In genomic region chr2:35677855-35678254, GRCm38 (mm10) we compare ENCODE assay signal across 8 mouse cellular contexts.
DNase-seq lines count a peak whose midpoint lies in the region; ATAC-seq lines count a peak whose summit lies in the region.

No protein-coding gene starts in this region.

- H3K27me3 ChIP-seq in kidney, embryonic 16.5 days (ENCODE audit: insufficient read depth, low read length) = no peaks in the 10 kb centered on the region
- no peaks in the 10 kb centered on the region for H3K27me3 ChIP-seq in forebrain, embryonic 14.5 days (replicated peaks; ENCODE audit: control insufficient read depth, insufficient read depth, low read length)
- H3K27me3 ChIP-seq in limb, embryonic 12.5 days = no peaks in the 10 kb centered on the region
- H3K27me3 ChIP-seq in liver, embryonic 12.5 days (replicated peaks) = no peaks in the 10 kb centered on the region

- no peaks in the 10 kb centered on the region for H3K9me3 ChIP-seq in kidney, embryonic 16.5 days (ENCODE audit: low read length)
- H3K9me3 ChIP-seq in forebrain, embryonic 14.5 days (replicated peaks; ENCODE audit: control insufficient read depth, low read length) = no peaks in the 10 kb centered on the region
- H3K9me3 ChIP-seq in limb, embryonic 12.5 days = no peaks in the 10 kb centered on the region
- H3K9me3 ChIP-seq in liver, embryonic 12.5 days (replicated peaks) = no peaks in the 10 kb centered on the region

- no peaks in the 10 kb centered on the region for H3K36me3 ChIP-seq in kidney, embryonic 16.5 days (ENCODE audit: insufficient read depth, low read length)
- H3K36me3 ChIP-seq in forebrain, embryonic 14.5 days (ENCODE audit: control insufficient read depth, insufficient read depth, low read length) = no peaks in the 10 kb centered on the region
- H3K36me3 ChIP-seq in limb, embryonic 12.5 days = peaks cover 9% of the 10 kb centered on the region; the same call in 1 of the 2 replicates
- no peaks in the 10 kb centered on the region for H3K36me3 ChIP-seq in liver, embryonic 12.5 days

- no peak for DNase-seq in kidney, adult 11 months
- peak; percentile 67 for DNase-seq in cerebellum, adult 8-10 months
- peak; percentile 63 for DNase-seq in forebrain, embryonic 14.5 days (ENCODE audit: low spot score)
- DNase-seq in right cerebral cortex, postnatal 4 days = peak; percentile 43
- DNase-seq in thymus, postnatal 0 days (ENCODE audit: low spot score) = no peak

- WGBS in kidney, embryonic 16.5 days = 24% methylated on average over 8 of the region's 8 CpGs
- WGBS in forebrain, embryonic 14.5 days = 12% methylated on average over 8 of the region's 8 CpGs
- 17% methylated on average over 8 of the region's 8 CpGs for WGBS in limb, embryonic 12.5 days
- 52% methylated on average over 8 of the region's 8 CpGs for WGBS in liver, embryonic 12.5 days (ENCODE audit: insufficient replicate concordance)

- H3K4me3 ChIP-seq in kidney, embryonic 16.5 days (ENCODE audit: low read length) = no peak overlapping the region
- H3K4me3 ChIP-seq in forebrain, embryonic 14.5 days (ENCODE audit: low read depth, low read length) = no peak overlapping the region
- no peak overlapping the region for H3K4me3 ChIP-seq in limb, embryonic 12.5 days (replicated peaks)
- no peak overlapping the region for H3K4me3 ChIP-seq in liver, embryonic 12.5 days

- H3K4me1 ChIP-seq in kidney, embryonic 16.5 days (ENCODE audit: insufficient read depth, low read length) = peaks cover 81% of the 10 kb centered on the region
- H3K4me1 ChIP-seq in forebrain, embryonic 14.5 days (ENCODE audit: control insufficient read depth, insufficient read depth, low read length) = peaks cover 75% of the 10 kb centered on the region
- peaks cover 100% of the 10 kb centered on the region for H3K4me1 ChIP-seq in limb, embryonic 12.5 days (replicated peaks)
- H3K4me1 ChIP-seq in liver, embryonic 12.5 days = peaks cover 74% of the 10 kb centered on the region

- peak; percentile 32; the same call in 1 of the 2 replicates for ATAC-seq in kidney, embryonic 16.5 days (ENCODE audit: low FRiP score, low TSS enrichment)
- no peak for ATAC-seq in forebrain, embryonic 14.5 days
- ATAC-seq in limb, embryonic 12.5 days (ENCODE audit: insufficient number of reproducible peaks, insufficient read depth, low FRiP score, low TSS enrichment, low read depth) = no peak
- ATAC-seq in liver, embryonic 12.5 days = no peak

- peak overlapping the region; percentile 68 for H3K27ac ChIP-seq in kidney, embryonic 16.5 days (ENCODE audit: low read length)
- H3K27ac ChIP-seq in forebrain, embryonic 14.5 days (ENCODE audit: low read depth, low read length) = peak overlapping the region; percentile 15; the same call in 1 of the 2 replicates
- H3K27ac ChIP-seq in limb, embryonic 12.5 days = peak overlapping the region; percentile 84
- H3K27ac ChIP-seq in liver, embryonic 12.5 days = no peak overlapping the region

- peak overlapping the region; percentile 19; the same call in 1 of the 2 replicates for H3K9ac ChIP-seq in kidney, embryonic 16.5 days (replicated peaks; ENCODE audit: low read length)
- no peak overlapping the region; the same call in 1 of the 2 replicates for H3K9ac ChIP-seq in forebrain, embryonic 14.5 days (ENCODE audit: low read length)
- H3K9ac ChIP-seq in limb, embryonic 12.5 days (replicated peaks) = no peak overlapping the region; the same call in 1 of the 2 replicates
- no peak overlapping the region for H3K9ac ChIP-seq in liver, embryonic 12.5 days

- H3K4me2 ChIP-seq in kidney, embryonic 16.5 days (replicated peaks; ENCODE audit: low read depth, low read length) = no peak overlapping the region
- no peak overlapping the region for H3K4me2 ChIP-seq in forebrain, embryonic 14.5 days (ENCODE audit: low read length)
- peak overlapping the region; percentile 39 for H3K4me2 ChIP-seq in limb, embryonic 12.5 days
- no peak overlapping the region for H3K4me2 ChIP-seq in liver, embryonic 12.5 days

Comparison
In these comparisons a context has a peak if more than half of its experiments do, and no peak if none do; other contexts are left out.
1. DNase-seq: peak in cerebellum, adult 8-10 months (single experiment), forebrain, embryonic 14.5 days (single experiment) and right cerebral cortex, postnatal 4 days (single experiment); none in kidney, adult 11 months (single experiment) and thymus, postnatal 0 days (single experiment).